Mouse (Mus musculus): ENCODE results near the gene Wnk4. TPM values are rescaled to one million over a fixed set of nuclear protein-coding genes. Genes with fewer than 3 reads are reported as not detected.
A peak's percentile ranks its signal among the peaks of the same experiment; 100 is the strongest.

The Wnk4 gene
- total RNA-seq (2015) (not detected in 2 replicates), total RNA-seq (2017) (not detected in 2 replicates)

GRCm38 (mm10) chr11:101259948-101260825 lies at the start of gene Wnk4:
Gene Wnk4, plus strand, starts transcription at chr11:101260567.
- ATAC-seq (replicated peaks; ENCODE audit: poor library complexity): peak; percentile 81

DNA sequence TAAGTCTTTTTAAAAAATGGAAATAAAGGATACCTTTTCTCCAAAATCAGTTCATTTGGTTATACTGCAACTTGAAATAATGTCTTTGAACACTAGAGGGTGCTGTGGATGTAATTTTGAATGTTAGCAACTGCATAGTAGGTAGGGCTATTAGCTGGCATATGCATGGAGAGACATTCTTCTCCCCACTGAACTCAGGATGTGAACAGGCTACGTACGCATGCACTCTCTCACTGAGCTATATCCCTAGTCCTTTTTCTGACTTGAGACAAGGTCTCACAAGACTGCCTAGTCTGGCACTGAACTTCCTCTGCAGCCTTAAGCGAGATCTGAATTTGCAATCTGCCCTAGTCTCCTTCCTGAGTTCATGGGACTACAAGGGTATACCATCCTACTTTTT lies 48.4 kb upstream of the Wnk4 start:
- peak; percentile 93 for ATAC-seq (replicated peaks; ENCODE audit: poor library complexity)

DNA sequence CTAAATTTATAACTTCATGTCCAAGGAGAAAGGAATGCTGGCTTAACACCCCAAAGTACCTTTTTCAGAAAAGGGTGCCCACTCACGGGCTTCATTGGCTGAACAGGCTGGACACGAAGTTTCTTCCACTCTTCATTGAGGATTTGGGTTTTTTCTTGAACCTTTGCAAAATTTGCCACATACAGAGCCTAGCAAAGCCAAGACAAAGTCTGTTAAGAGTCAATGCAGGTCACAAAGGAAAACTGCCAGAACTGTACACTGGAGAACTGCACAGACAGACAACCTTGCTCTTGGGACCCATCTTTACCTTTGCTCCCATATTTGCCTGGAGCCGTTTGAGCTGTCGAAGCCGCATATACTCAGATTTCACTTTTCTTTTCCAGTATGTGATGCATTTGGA lies 43.4 kb upstream of the Wnk4 start:
- ATAC-seq (replicated peaks; ENCODE audit: poor library complexity): no peak

DNA sequence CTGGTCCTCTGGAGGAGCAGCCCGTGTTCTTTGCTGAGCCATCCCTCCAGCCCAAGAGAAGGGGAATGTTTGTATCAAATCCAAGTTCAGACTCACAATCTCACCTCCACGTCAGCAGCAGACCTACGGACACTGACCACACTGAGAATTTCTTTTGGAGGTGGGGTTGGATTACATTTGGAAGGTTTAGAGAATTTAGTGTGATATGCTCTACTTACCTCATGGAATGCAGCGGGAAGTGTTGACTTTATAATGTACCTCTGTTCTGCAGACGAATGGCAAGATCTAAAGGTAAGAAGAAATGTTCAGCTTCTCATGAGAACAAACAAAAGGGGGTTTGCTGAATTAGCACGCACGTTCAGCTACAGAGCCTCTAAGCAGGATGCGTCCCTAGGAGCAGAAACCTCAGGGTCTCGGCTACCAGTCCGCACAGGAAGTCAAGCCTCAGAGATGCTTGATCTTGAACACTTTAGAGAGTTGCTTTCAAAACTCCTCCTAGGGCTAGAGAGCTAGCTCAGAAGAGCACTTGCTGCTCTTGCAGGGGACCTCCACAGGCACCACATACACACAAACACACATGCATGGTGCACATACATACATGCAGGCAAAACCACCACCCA lies 41.8 kb upstream of the Wnk4 start:
- no peak for ATAC-seq (replicated peaks; ENCODE audit: poor library complexity)

- ATAC-seq (replicated peaks; ENCODE audit: poor library complexity): no peak
Measured at GRCm38 (mm10) chr11:101220853-101221252, 39.5 kb upstream of the Wnk4 start.

- ATAC-seq (replicated peaks; ENCODE audit: poor library complexity): no peak
Measured at GRCm38 (mm10) chr11:101221306-101221986, 38.9 kb upstream of the Wnk4 start.

DNA sequence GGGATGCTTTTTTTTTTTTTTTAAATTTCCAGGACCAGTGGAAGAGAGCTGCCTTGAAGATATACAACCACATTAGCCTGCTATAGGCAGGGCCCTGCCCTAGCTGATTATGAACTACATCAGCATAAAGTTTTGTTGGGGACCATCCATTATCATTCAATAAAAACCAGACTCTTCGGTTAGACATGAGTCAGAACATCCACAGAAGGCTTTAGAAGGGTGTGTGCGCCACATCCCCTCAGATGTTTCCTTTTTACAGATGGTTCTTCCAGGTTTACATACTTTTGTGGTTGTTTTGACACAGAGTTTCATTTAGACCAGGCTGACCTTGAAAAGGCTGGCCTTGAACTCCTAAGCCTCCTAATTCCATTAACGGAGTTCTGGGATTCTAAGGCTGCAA lies 36.0 kb upstream of the Wnk4 start:
- no peak for ATAC-seq (replicated peaks; ENCODE audit: poor library complexity)

DNA sequence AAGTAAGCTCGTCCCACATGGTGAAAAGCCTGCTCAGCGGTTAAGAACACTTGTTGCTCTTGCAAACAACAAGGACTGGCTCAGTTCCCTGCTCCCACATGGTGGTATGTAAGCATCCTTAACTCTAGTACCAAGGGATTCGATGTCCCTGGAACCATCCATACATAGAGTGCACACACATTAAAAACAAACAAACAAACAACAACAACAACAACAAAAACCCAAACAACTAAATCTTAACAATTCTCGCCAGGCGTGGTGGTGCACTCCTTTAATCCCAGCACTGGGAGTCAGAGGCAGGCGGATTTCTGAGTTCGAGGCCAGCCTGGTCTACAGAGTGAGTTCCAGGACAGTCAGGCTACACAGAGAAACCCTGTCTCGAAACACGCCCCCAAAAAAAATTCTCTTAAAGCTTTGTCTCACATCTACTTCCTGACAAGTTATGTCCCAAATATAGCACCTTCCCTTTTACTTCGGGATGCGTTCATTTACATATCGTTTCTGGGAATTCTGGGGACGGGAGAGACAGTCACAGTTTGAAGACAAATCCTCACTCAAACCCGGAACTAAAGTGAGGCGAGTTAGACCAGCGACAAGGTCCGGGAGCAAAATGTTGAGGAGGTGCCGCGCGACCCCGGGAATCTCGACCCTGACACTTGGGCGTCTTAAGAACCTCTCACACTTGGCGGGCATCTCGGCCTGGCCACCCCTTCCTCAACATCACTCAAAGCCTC lies 34.9 kb upstream of the Wnk4 start:
- ATAC-seq (replicated peaks; ENCODE audit: poor library complexity): no peak

- ATAC-seq (replicated peaks; ENCODE audit: poor library complexity): peak; percentile 95
Measured at GRCm38 (mm10) chr11:101226065-101226701, 34.2 kb upstream of the Wnk4 start, which contains the start of gene Ezh1. Gene Ezh1, minus strand, starts transcription at chr11:101226463.

DNA sequence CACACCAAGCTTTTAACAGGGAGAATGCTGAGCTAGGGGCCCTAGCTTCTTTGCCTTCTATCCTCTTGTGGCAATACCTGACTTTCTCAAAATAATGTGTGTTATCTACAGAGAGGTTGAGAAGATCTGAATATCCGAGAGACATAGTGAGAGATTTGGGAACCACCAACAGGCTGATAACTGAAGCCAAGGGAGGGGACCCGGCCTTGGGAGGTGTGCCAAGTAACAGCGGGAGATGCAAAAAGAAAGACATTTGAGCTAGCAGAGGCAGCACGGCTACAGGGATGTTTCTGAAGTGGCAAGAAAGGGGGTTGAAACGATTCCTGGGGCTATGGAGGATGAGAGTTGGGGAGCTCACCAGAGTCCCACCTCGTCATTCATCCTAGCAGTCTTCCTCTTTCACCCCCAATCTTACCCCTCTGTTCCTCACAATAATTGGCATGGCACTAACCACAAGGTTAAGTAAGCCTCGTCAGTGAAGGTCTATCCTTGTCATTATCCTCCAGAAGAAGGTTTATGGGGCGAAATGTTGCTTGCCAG lies 30.9 kb upstream of the Wnk4 start:
- ATAC-seq (replicated peaks; ENCODE audit: poor library complexity): no peak

DNA sequence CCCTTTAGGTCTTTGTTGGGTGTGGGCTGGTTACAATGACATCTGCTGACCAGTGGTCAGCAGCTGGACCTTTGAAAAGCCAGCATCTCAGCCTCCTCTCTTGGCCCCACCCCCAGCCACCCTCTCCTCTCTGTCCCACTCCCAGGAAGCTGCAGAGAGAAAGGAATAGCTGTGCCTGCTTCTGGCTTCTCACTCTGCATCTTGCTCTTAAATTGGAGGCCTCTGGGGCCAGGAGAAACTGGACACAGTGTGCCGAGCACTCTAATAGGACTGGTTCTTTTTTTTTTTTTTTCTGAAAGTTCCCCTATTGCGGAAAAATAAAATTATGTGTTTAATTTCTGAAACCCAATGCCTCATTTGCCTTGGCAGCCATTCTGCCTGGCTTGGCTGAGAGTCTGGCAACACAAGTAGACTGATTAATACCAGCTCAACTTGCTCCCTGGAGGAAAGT lies 30.3 kb upstream of the Wnk4 start:
- no peak for ATAC-seq (replicated peaks; ENCODE audit: poor library complexity)

- ATAC-seq (replicated peaks; ENCODE audit: poor library complexity): no peak
Measured at GRCm38 (mm10) chr11:101230526-101230925, 29.8 kb upstream of the Wnk4 start.

- ATAC-seq (replicated peaks; ENCODE audit: poor library complexity): no peak
Measured at GRCm38 (mm10) chr11:101230991-101231871, 29.1 kb upstream of the Wnk4 start.

- ATAC-seq (replicated peaks; ENCODE audit: poor library complexity): peak; percentile 81
Measured at GRCm38 (mm10) chr11:101232010-101232839, 28.1 kb upstream of the Wnk4 start.

DNA sequence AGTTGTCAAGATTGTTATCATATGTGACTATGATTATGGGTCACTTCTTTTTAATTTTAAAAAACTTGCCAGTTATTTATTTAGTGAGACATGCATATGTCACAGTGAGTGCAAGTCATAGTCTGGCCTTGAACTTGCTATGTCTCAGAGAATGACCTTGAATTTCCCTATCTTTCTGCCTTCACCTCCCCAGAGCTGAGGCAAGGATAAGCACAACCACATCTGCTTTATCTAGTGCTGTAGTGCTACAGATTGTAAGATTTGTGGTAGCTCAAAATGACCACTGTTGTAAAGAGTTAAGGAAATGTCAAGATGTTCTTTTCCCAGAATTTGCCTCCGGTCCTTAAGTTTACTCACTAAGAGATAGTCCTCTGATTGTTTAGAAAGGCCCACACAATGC lies 27.1 kb upstream of the Wnk4 start:
- ATAC-seq (replicated peaks; ENCODE audit: poor library complexity): no peak

DNA sequence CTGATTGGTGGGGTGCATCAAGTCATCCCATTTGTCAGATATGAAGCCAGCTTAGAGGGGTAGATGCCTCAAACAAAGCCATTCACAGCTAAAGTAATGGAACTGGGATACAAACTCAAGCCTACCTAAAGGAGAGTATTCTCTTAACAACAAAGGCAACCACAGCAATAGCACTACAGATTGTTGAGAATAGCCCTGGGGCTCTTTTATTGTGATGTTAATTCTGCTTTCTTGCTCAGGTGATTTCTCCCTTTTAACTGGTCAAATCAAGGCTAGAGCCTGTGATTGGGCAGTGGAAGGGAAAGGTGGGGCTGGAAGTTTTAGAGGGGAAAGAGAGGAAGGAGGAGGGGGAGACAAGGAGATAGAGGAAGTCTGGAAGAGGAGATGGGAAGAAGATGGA lies 26.2 kb upstream of the Wnk4 start:
- ATAC-seq (replicated peaks; ENCODE audit: poor library complexity): no peak

- no peak for ATAC-seq (replicated peaks; ENCODE audit: poor library complexity)
Measured at GRCm38 (mm10) chr11:101235429-101235828, 24.9 kb upstream of the Wnk4 start.

DNA sequence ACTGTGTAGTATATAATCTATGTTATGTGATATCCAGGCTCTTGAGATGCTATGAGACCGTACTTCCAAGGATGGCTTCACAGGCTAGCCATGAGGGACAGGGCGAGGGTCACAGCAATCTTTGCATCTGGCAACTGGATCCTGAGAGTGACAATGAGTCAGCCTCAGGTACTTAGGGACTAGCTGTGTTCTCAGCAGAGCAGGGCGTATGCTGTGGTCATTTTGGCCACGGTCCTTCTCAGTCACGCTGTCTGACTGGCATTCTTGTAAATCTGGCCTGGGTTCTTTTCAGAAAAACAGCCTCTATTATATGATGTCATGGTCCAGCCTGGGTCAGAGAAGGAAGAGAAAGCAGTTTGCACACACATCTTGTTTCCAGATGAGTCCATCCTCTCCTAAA lies 23.6 kb upstream of the Wnk4 start:
- ATAC-seq (replicated peaks; ENCODE audit: poor library complexity): no peak

All from megakaryocyte progenitor cell, adult 5-6 weeks (primary cell).